Mouse (Mus musculus) CH12.LX (cell line): Measurements from ENCODE around the gene Coa7. TPM values are rescaled to one million over a fixed set of nuclear protein-coding genes. Genes with fewer than 3 reads are reported as not detected.
"Not testable (repeated sequence)": the region's sequence is repeated elsewhere in the genome, so short reads cannot be mapped to it uniquely, and the experiment has no call there.

Experiments
- DNase-seq: peaks from one replicate; pipeline ENCODE4 v3.0.0-alpha.2; 2013; ENCODE audit errors: extremely low read depth
- H3K27ac ChIP-seq: 2 replicates; pipeline ENCODE4 v1.5.1; 2012; ENCODE audit warnings: low read depth, mild to moderate bottlenecking, control low read depth, moderate library complexity; ENCODE audit not compliant: insufficient read depth
- H3K27me3 ChIP-seq: replicated peaks from 2 replicates; pipeline ENCODE3; 2012; ENCODE audit warnings: inconsistent platforms
- H3K36me3 ChIP-seq, 2 experiments: replicated peaks in 1 of 2; 2 replicates each; pipeline versions ENCODE3 to v1.6.1; 2012; ENCODE audit warnings: inconsistent platforms in 1 of 2, low read length in 1 of 2, mild to moderate bottlenecking in 1 of 2, mixed read lengths in 1 of 2, moderate library complexity in 1 of 2; ENCODE audit not compliant: control insufficient read depth in 1 of 2, insufficient read depth in 1 of 2
- H3K4me1 ChIP-seq, 2 experiments: 2 replicates each; pipeline ENCODE4 v1.6.1; 2012; ENCODE audit warnings: inconsistent platforms in 1 of 2, moderate library complexity in 1 of 2; ENCODE audit not compliant: insufficient read depth in 2 of 2, control insufficient read depth in 1 of 2
- H3K4me2 ChIP-seq: 2 replicates; pipeline ENCODE4 v1.6.1; 2012; ENCODE audit warnings: low read depth, mild to moderate bottlenecking, control low read depth; ENCODE audit not compliant: poor library complexity, insufficient read depth, severe bottlenecking
- H3K4me3 ChIP-seq, 3 experiments: fragments of 150-350 bp in 1 of 3; sonication (generic) in 1 of 3; replicated peaks in 1 of 3; 2 replicates each; pipeline versions ENCODE3 to v1.5.1; 2011 to 2012; ENCODE audit warnings: low read depth in 2 of 3, low read length in 2 of 3, mild to moderate bottlenecking in 2 of 3, moderate library complexity in 2 of 3, control low read depth in 1 of 3, improper control_type of control experiment in 1 of 3, inconsistent platforms in 1 of 3, mixed read lengths in 1 of 3; ENCODE audit not compliant: poor library complexity in 1 of 3
- H3K79me2 ChIP-seq: replicated peaks from 2 replicates; pipeline ENCODE4 v1.6.1; 2012; ENCODE audit warnings: mild to moderate bottlenecking, moderate library complexity; ENCODE audit not compliant: control insufficient read depth, poor library complexity, insufficient read depth, severe bottlenecking; ENCODE audit errors: extremely low read depth
- H3K9ac ChIP-seq: 2 replicates; pipeline ENCODE4 v1.6.1; 2012; ENCODE audit warnings: low read depth, mild to moderate bottlenecking, control low read depth, moderate library complexity; ENCODE audit not compliant: insufficient read depth
- H3K9me3 ChIP-seq: replicated peaks from 2 replicates; pipeline ENCODE3; 2012; ENCODE audit warnings: low read length, inconsistent platforms, mixed read lengths
- BHLHE40 ChIP-seq: IDR thresholded peaks from 2 replicates; pipeline ENCODE4 v1.6.1; 2011; ENCODE audit warnings: mild to moderate bottlenecking, low read depth, low read length, improper control_type of control experiment
- CTCF ChIP-seq, 2 experiments: IDR thresholded peaks in 1 of 2; conservative IDR thresholded peaks in 1 of 2; 2 replicates each; pipeline ENCODE4 v1.5.1; 2011 to 2012; ENCODE audit warnings: low read depth in 2 of 2, low read length in 2 of 2, improper control_type of control experiment in 1 of 2, inconsistent platforms in 1 of 2, mild to moderate bottlenecking in 1 of 2, moderate library complexity in 1 of 2
- GABPA ChIP-seq: IDR thresholded peaks from 2 replicates; pipeline ENCODE4 v1.6.1; 2012; ENCODE audit warnings: low read depth, low read length, improper control_type of control experiment, inconsistent platforms; ENCODE audit not compliant: insufficient replicate concordance
- HCFC1 ChIP-seq: IDR thresholded peaks from 2 replicates; pipeline ENCODE4 v1.6.1; 2012; ENCODE audit warnings: low read depth, mild to moderate bottlenecking, inconsistent platforms, low read length, improper control_type of control experiment
- IRF4 ChIP-seq: IDR thresholded peaks from 2 replicates; pipeline ENCODE4 v1.6.1; 2014; ENCODE audit warnings: low read depth, mild to moderate bottlenecking, inconsistent platforms, low read length, improper control_type of control experiment
- JUN ChIP-seq: IDR thresholded peaks from 2 replicates; pipeline ENCODE4 v1.6.1; 2011; ENCODE audit warnings: low read depth, mild to moderate bottlenecking, low read length, improper control_type of control experiment, moderate library complexity; ENCODE audit not compliant: insufficient read depth
- MAZ ChIP-seq: IDR thresholded peaks from 2 replicates; pipeline ENCODE4 v1.6.1; 2012; ENCODE audit warnings: low read depth, mild to moderate bottlenecking, inconsistent platforms, low read length, improper control_type of control experiment, moderate library complexity
- MYC ChIP-seq: IDR thresholded peaks from 2 replicates; pipeline ENCODE4 v1.6.1; 2011; ENCODE audit warnings: low read depth, mild to moderate bottlenecking, improper control_type of control experiment, low read length
- POLR2AphosphoS2 ChIP-seq: IDR thresholded peaks from 2 replicates; pipeline ENCODE4 v1.6.1; 2011; ENCODE audit warnings: low read depth, low read length, improper control_type of control experiment
- SIN3A ChIP-seq: IDR thresholded peaks from 2 replicates; pipeline ENCODE4 v1.6.1; 2012; ENCODE audit warnings: low read length, improper control_type of control experiment, inconsistent platforms
- SMC3 ChIP-seq: IDR thresholded peaks from 2 replicates; pipeline ENCODE4 v1.6.1; 2011; ENCODE audit warnings: low read depth, low read length, improper control_type of control experiment
- UBTF ChIP-seq: IDR thresholded peaks from 2 replicates; pipeline ENCODE4 v1.6.1; 2012; ENCODE audit warnings: low read depth, mild to moderate bottlenecking, inconsistent platforms, low read length, improper control_type of control experiment, moderate library complexity
- USF1 ChIP-seq: IDR thresholded peaks from 2 replicates; pipeline ENCODE4 v1.6.1; 2014; ENCODE audit warnings: low read depth, mild to moderate bottlenecking, inconsistent platforms, low read length, improper control_type of control experiment
- USF2 ChIP-seq: conservative IDR thresholded peaks from 2 replicates; pipeline ENCODE4 v1.6.1; 2011; ENCODE audit warnings: low read depth, low read length, improper control_type of control experiment
- ZC3H11A ChIP-seq: IDR thresholded peaks from 2 replicates; pipeline ENCODE4 v1.6.1; 2012; ENCODE audit warnings: low read depth, mild to moderate bottlenecking, inconsistent platforms, low read length, improper control_type of control experiment
- ZKSCAN1 ChIP-seq: IDR thresholded peaks from 2 replicates; pipeline ENCODE4 v1.6.1; 2012; ENCODE audit warnings: low read depth, inconsistent platforms, low read length, improper control_type of control experiment, borderline replicate concordance
- dilution Hi-C: fragments of 300-500 bp; cut with MboI; formaldehyde crosslinking; loops from 2 replicates; pipeline ENCODE4 v1.14.3; 2020; ENCODE audit warnings: low sequenced_read_pairs; ENCODE audit not compliant: extremely low pct_unique_long_range_greater_than_20kb, extremely low pct_ligation_motif_present
- in situ Hi-C: fragments of 300-500 bp; cut with MboI; formaldehyde crosslinking; loops from 3 replicates; pipeline ENCODE4 v1.14.3; 2019; ENCODE audit warnings: low sequenced_read_pairs, low pct_ligation_motif_present, low pct_unique_long_range_greater_than_20kb, mixed read lengths
- polyA plus RNA-seq: library from polyadenylated mRNA; unstranded; fragments of >175 nt; gene quantifications from 2 replicates; pipeline ENCODE4 v1.2.1, GENCODE M21; 2012; ENCODE audit warnings: low read depth; ENCODE audit not compliant: insufficient read length
- total RNA-seq, 2 experiments: library from RNA; depleted of rRNA; stranded (reverse); fragments of 300-350 nt in 1 of 2; fragments of >200 nt in 1 of 2; gene quantifications; 2 replicates each; pipeline ENCODE4 v1.2.3; 2012 to 2014

The Coa7 gene
- total and polyA plus RNA-seq, 3 experiments: 18.7 to 73.8 (median 24.2) TPM

GRCm38 (mm10) chr4:108349064-108349463, 21.1 kb downstream of the Coa7 start:
- no peak overlapping the region for H3K4me3 ChIP-seq
- H3K27me3 ChIP-seq: no peaks in the 10 kb centered on the region
- dilution Hi-C loops (no loop called here), in situ Hi-C loops (loop anchor here (25.0 kb wide), 1 partner anchor 213 kb away; no protein-coding TSS in a partner anchor)
- H3K36me3 ChIP-seq: no peaks in the 10 kb centered on the region
- no peak for DNase-seq
- H3K9ac ChIP-seq: no peak overlapping the region
- no peak overlapping the region for H3K4me2 ChIP-seq
- H3K79me2 ChIP-seq: no peaks in the 10 kb centered on the region
- no peaks in the 10 kb centered on the region for H3K9me3 ChIP-seq
- peaks cover 8 to 47% of the 10 kb centered on the region in 2 experiments for H3K4me1 ChIP-seq
- no peak overlapping the region for H3K27ac ChIP-seq
- TF ChIP-seq JUN (no peak), USF1 (no peak), BHLHE40 (no peak), MYC (no peak), USF2 (no peak), ZKSCAN1 (no peak), SIN3A (no peak), POLR2AphosphoS2 (no peak), UBTF (no peak), SMC3 (no peak), IRF4 (no peak), ZC3H11A (no peak)

- no peaks in the 10 kb centered on the region for H3K79me2 ChIP-seq
- H3K9me3 ChIP-seq: no peaks in the 10 kb centered on the region
- H3K4me2 ChIP-seq: no peak overlapping the region
- in situ Hi-C loops: loop anchor here (25.0 kb wide), 1 partner anchor 212 kb away; no protein-coding TSS in a partner anchor
- peaks cover 8 to 56% of the 10 kb centered on the region in 2 experiments for H3K4me1 ChIP-seq
- no peak overlapping the region for H3K27ac ChIP-seq
- no peak overlapping the region for H3K9ac ChIP-seq
- no peaks in the 10 kb centered on the region for H3K36me3 ChIP-seq
- H3K27me3 ChIP-seq: no peaks in the 10 kb centered on the region
- no peak for TF ChIP-seq POLR2AphosphoS2
- no peak overlapping the region for H3K4me3 ChIP-seq
- dilution Hi-C loops: no loop called here
- no peak for DNase-seq
Measured at GRCm38 (mm10) chr4:108349836-108350547, 22.1 kb downstream of the Coa7 start.

- H3K36me3 ChIP-seq: no peaks in the 10 kb centered on the region
- H3K27me3 ChIP-seq: no peaks in the 10 kb centered on the region
- H3K9me3 ChIP-seq: no peaks in the 10 kb centered on the region
- no peak for TF ChIP-seq GABPA
- no peak for TF ChIP-seq CTCF (conservative IDR thresholded peaks at IDR 0.05 in 1 of 2, IDR thresholded peaks at IDR 0.05 in 1 of 2; ENCODE audit: low read depth in 2 of 2, low read length in 2 of 2)
- TF ChIP-seq BHLHE40: no peak
- no peak for TF ChIP-seq MAZ
- no peak for TF ChIP-seq HCFC1
- in situ Hi-C loops: no loop called here
- DNase-seq: no peak
- no peak overlapping the region for H3K9ac ChIP-seq
- no peak overlapping the region for H3K27ac ChIP-seq
- no peak overlapping the region for H3K4me3 ChIP-seq
- no peaks in the 10 kb centered on the region for H3K79me2 ChIP-seq
- no peak overlapping the region for H3K4me2 ChIP-seq
- H3K4me1 ChIP-seq: peaks cover 8 to 59% of the 10 kb centered on the region in 2 experiments
- dilution Hi-C loops: no loop called here
Measured at GRCm38 (mm10) chr4:108350819-108351218, 22.9 kb downstream of the Coa7 start.

- dilution Hi-C loops, H3K79me2 ChIP-seq, H3K27me3 ChIP-seq, H3K27ac ChIP-seq, H3K36me3 ChIP-seq, H3K4me3 ChIP-seq, in situ Hi-C loops, H3K9ac ChIP-seq, H3K4me2 ChIP-seq, H3K9me3 ChIP-seq, DNase-seq: not testable (repeated sequence)
- peaks cover 3 to 39% of the 10 kb centered on the region in 2 experiments; a peak in 3 of 4 replicates for H3K4me1 ChIP-seq
Measured at GRCm38 (mm10) chr4:108353591-108353990, 25.7 kb downstream of the Coa7 start.
